Mouse (Mus musculus) liver, embryonic 14.5 days (tissue): ENCODE measurements at regions not wholly inside any gene's neighbourhood (a gene's known extent, or its start where the extent isn't known, plus 50 kb on each side); places are given as distances from the start of the nearest gene placed in this dataset.

Experiments
- ATAC-seq: fragments of 200-750 bp; cut with Nextera tagmentation; 2 replicates; pipeline ENCODE4 v1.8.0; 2017; ENCODE audit warnings: moderate number of reproducible peaks, mild to moderate bottlenecking, moderate library complexity; ENCODE audit not compliant: insufficient read depth
- DNase-seq, 3 experiments: peaks; one replicate each; pipeline ENCODE4 v3.0.0-alpha.2; 2012 to 2013; ENCODE audit warnings: low read depth in 3 of 3, low spot score in 3 of 3
- H3K27ac ChIP-seq: fragments of 300-500 bp; sonication (generic); 2 replicates; pipeline ENCODE4 v1.5.1; 2014; ENCODE audit warnings: moderate library complexity, mild to moderate bottlenecking, control low read depth, inconsistent platforms
- H3K27me3 ChIP-seq: fragments of 300-500 bp; sonication (generic); 2 replicates; pipeline ENCODE4 v1.6.1; 2014; ENCODE audit warnings: mild to moderate bottlenecking, low read length, moderate library complexity; ENCODE audit not compliant: control insufficient read depth, insufficient read depth
- H3K36me3 ChIP-seq: fragments of 300-500 bp; sonication (generic); replicated peaks from 2 replicates; pipeline ENCODE4 v1.6.1; 2014; ENCODE audit warnings: low read depth; ENCODE audit not compliant: control insufficient read depth, insufficient read depth
- H3K4me1 ChIP-seq, 2 experiments: fragments of 200-500 bp in 1 of 2; fragments of 300-500 bp in 1 of 2; sonication (generic) in 1 of 2; replicated peaks; 2 replicates each; pipeline ENCODE4 v1.6.1; 2012 to 2014; ENCODE audit warnings: antibody characterized with exemption in 1 of 2, inconsistent platforms in 1 of 2, low read length in 1 of 2; ENCODE audit not compliant: control insufficient read depth in 2 of 2, insufficient read depth in 2 of 2
- H3K4me2 ChIP-seq: fragments of 300-500 bp; sonication (generic); 2 replicates; pipeline ENCODE4 v1.6.1; 2014; ENCODE audit warnings: low read depth, mild to moderate bottlenecking, control low read depth, moderate library complexity
- H3K4me3 ChIP-seq, 2 experiments: fragments of 200-500 bp in 1 of 2; fragments of 300-500 bp in 1 of 2; sonication (generic) in 1 of 2; 2 replicates each; pipeline ENCODE4 v1.5.1; 2012 to 2014; ENCODE audit warnings: low read depth in 2 of 2, low read length in 2 of 2, mild to moderate bottlenecking in 2 of 2, control low read depth in 1 of 2, inconsistent platforms in 1 of 2, moderate library complexity in 1 of 2; ENCODE audit not compliant: insufficient read depth in 1 of 2
- H3K9ac ChIP-seq: fragments of 300-500 bp; sonication (generic); replicated peaks from 2 replicates; pipeline ENCODE4 v1.6.1; 2014; ENCODE audit warnings: mild to moderate bottlenecking, control low read depth, moderate library complexity
- H3K9me3 ChIP-seq: fragments of 300-500 bp; sonication (generic); 2 replicates; pipeline ENCODE4 v1.6.1; 2016; ENCODE audit warnings: low read length, mixed read lengths; ENCODE audit not compliant: control insufficient read depth
- CTCF ChIP-seq: IDR thresholded peaks from 2 replicates; pipeline ENCODE4 v1.5.1; 2016; ENCODE audit warnings: antibody characterized with exemption, low read depth, control low read depth
- EP300 ChIP-seq: IDR thresholded peaks from 2 replicates; pipeline ENCODE4 v1.6.1; 2016; ENCODE audit warnings: antibody characterized with exemption, low read depth
- WGBS: fragments of 180-500 bp; shearing (Covaris S2); extraction: QIAGEN DNeasy Blood & Tissue Kit; methylation state at CpG from one replicate; pipeline ENCODE4 v1.1.7; 2014; ENCODE audit not compliant: insufficient replicate concordance; 5-methylcytosine and 5-hydroxymethylcytosine counted together

DNA sequence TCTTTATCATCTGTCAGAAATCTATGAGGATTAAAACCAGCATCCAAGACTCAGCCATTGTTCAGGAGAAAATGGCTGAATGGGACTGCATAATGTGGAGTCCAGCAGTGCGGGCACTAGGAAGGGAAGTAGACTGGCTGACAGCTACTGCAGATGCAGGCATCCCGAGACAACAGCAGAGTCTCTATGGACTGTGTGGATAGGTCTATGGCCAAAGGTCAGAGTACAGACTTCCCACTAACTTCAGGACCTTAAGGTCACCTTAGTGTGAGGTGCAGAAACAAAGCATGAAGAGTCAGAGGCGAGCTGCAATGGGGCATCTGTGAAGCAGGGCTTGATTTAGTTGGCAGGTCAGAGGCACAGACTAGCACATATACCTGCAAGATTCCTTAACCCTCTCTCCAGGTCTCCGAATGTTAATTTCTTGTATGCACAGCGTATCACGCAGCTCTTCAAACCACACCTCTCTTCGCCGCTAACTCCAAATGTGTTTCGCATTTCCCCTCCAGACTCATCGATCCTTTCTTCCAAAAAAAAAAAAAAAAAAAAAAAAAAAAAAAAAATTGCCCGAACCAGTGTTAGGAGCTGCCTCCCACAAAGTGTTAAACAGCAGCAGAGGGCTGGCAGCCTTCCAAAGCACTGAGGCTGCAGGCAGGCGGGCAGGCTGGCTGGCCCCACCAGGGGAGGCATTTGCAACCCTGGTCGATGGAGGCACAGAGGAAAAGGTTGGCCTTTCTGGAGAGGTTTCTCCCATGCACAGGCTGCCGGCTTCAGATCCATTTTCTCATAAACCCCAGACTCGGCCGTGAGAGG lies 270.2 kb upstream of the Myt1l start:
- H3K9me3 ChIP-seq, result no peaks in the 10 kb centered on the region
- H3K27me3 ChIP-seq, result no peaks in the 10 kb centered on the region
- ATAC-seq, result no peak
- H3K36me3 ChIP-seq, result no peaks in the 10 kb centered on the region
- no peak overlapping the region for H3K27ac ChIP-seq
- no peak overlapping the region for H3K4me2 ChIP-seq
- 25% methylated on average over 16 of the region's 16 CpGs for WGBS
- DNase-seq, result no peak
- peaks cover 0 to 5% of the 10 kb centered on the region in 2 experiments; a peak in 1 of 4 replicates for H3K4me1 ChIP-seq
- H3K9ac ChIP-seq, result no peak overlapping the region
- TF ChIP-seq CTCF, result no peak
- no peak overlapping the region for H3K4me3 ChIP-seq

GRCm38 (mm10) chr12:29258548-29258874 lies 269.7 kb upstream of the Myt1l start:
- Histone ChIP-seq H3K9ac (no peak overlapping the region), H3K9me3 (no peaks in the 10 kb centered on the region), H3K4me2 (no peak overlapping the region), H3K27me3 (no peaks in the 10 kb centered on the region), H3K36me3 (no peaks in the 10 kb centered on the region), H3K4me1 (peaks cover 0 to 5% of the 10 kb centered on the region in 2 experiments; a peak in 1 of 4 replicates), H3K4me3 (no peak overlapping the region), H3K27ac (no peak overlapping the region)
- no peak for DNase-seq
- no peak for ATAC-seq
- TF ChIP-seq EP300, result no peak
- TF ChIP-seq CTCF, result no peak

- H3K9me3 ChIP-seq, result no peaks in the 10 kb centered on the region
- DNase-seq, result no peak
- H3K27me3 ChIP-seq, result no peaks in the 10 kb centered on the region
- WGBS, result 55% methylated on average over 7 of the region's 7 CpGs
- H3K4me2 ChIP-seq, result no peak overlapping the region
- peaks cover 0 to 5% of the 10 kb centered on the region in 2 experiments; a peak in 1 of 4 replicates for H3K4me1 ChIP-seq
- H3K36me3 ChIP-seq, result no peaks in the 10 kb centered on the region
- TF ChIP-seq CTCF, result no peak
- no peak for TF ChIP-seq EP300
- H3K9ac ChIP-seq, result no peak overlapping the region
- ATAC-seq, result no peak
- no peak overlapping the region for H3K27ac ChIP-seq
- H3K4me3 ChIP-seq, result no peak overlapping the region
Observed at GRCm38 (mm10) chr12:29258966-29259365, 269.2 kb upstream of the Myt1l start.

- Histone ChIP-seq H3K4me3 (no peak overlapping the region), H3K9me3 (no peaks in the 10 kb centered on the region), H3K36me3 (no peaks in the 10 kb centered on the region), H3K27ac (no peak overlapping the region), H3K27me3 (no peaks in the 10 kb centered on the region), H3K4me1 (no peaks in the 10 kb centered on the region), H3K9ac (no peak overlapping the region), H3K4me2 (no peak overlapping the region)
- no peak for TF ChIP-seq EP300
- TF ChIP-seq CTCF, result no peak
- 70% methylated on average over 4 of the region's 4 CpGs for WGBS
- DNase-seq (no peak), ATAC-seq (no peak)
Observed at GRCm38 (mm10) chr12:29274166-29274565, 254.0 kb upstream of the Myt1l start.

- no peak for ATAC-seq
- no peaks in the 10 kb centered on the region for H3K4me1 ChIP-seq
- H3K36me3 ChIP-seq, result no peaks in the 10 kb centered on the region
- no peak overlapping the region for H3K9ac ChIP-seq
- no peak overlapping the region for H3K27ac ChIP-seq
- no peak for DNase-seq
- no peaks in the 10 kb centered on the region for H3K27me3 ChIP-seq
- 47% methylated on average over 4 of the region's 4 CpGs for WGBS
- TF ChIP-seq CTCF, result no peak
- no peaks in the 10 kb centered on the region for H3K9me3 ChIP-seq
- no peak overlapping the region for H3K4me3 ChIP-seq
- no peak overlapping the region for H3K4me2 ChIP-seq
Observed at GRCm38 (mm10) chr12:29275676-29276075, 252.5 kb upstream of the Myt1l start.
